In the genomic region with DNA sequence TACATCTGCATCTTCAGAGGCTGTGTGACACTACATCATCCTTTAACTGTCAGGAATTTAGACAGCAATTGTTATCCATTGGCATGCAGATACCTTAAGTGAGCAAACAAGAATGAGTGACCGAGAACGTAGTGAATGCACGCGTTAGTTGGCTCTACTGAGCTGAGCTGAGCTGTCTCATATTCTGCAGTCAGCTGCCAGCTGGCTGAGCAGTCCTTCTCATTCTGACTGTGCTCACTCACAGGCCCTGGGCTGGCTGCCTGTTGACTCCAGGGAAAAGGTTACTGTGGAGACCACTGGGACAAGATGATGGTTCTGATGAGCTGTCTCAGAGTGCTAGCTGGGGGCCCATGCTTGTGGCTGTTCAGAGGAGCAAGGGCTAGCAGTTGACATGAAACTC, we compare ENCODE assay signal across 8 mouse cellular contexts. TPM values are rescaled to one million over a fixed set of nuclear protein-coding genes. Genes with fewer than 3 reads are reported as not detected.
DNase-seq lines count a peak whose midpoint lies in the region; ATAC-seq and TF ChIP-seq lines count a peak whose summit lies in the region.

No protein-coding gene starts in this region.

- ATAC-seq in midbrain, embryonic 14.5 days (ENCODE audit: low FRiP score, low TSS enrichment): no peak
- no peak for ATAC-seq in midbrain, embryonic 11.5 days (ENCODE audit: low FRiP score)
- peak; percentile 84 for ATAC-seq in lung, postnatal 0 days
- ATAC-seq in neural tube, embryonic 15.5 days (ENCODE audit: low FRiP score): no peak

- no peaks in the 10 kb centered on the region for H3K36me3 ChIP-seq in midbrain, embryonic 14.5 days (ENCODE audit: control insufficient read depth, insufficient read depth, low read length)
- H3K36me3 ChIP-seq in midbrain, embryonic 11.5 days (ENCODE audit: control insufficient read depth, insufficient read depth, low read length): no peaks in the 10 kb centered on the region
- H3K36me3 ChIP-seq in lung, postnatal 0 days (ENCODE audit: insufficient read depth, low read length): no peaks in the 10 kb centered on the region
- no peaks in the 10 kb centered on the region for H3K36me3 ChIP-seq in neural tube, embryonic 15.5 days

- H3K27ac ChIP-seq in midbrain, embryonic 14.5 days (replicated peaks; ENCODE audit: low read depth, low read length): no peak overlapping the region
- no peak overlapping the region for H3K27ac ChIP-seq in midbrain, embryonic 11.5 days (ENCODE audit: low read depth, low read length)
- no peak overlapping the region for H3K27ac ChIP-seq in lung, postnatal 0 days (ENCODE audit: low read length)
- H3K27ac ChIP-seq in neural tube, embryonic 15.5 days (replicated peaks): no peak overlapping the region

- no peak overlapping the region for H3K4me2 ChIP-seq in midbrain, embryonic 14.5 days (ENCODE audit: low read length)
- no peak overlapping the region for H3K4me2 ChIP-seq in midbrain, embryonic 11.5 days
- H3K4me2 ChIP-seq in lung, postnatal 0 days (replicated peaks; ENCODE audit: low read depth, low read length): no peak overlapping the region
- no peak overlapping the region for H3K4me2 ChIP-seq in neural tube, embryonic 15.5 days

- WGBS in midbrain, embryonic 14.5 days: 74% methylated on average over 4 of the region's 4 CpGs
- 82% methylated on average over 4 of the region's 4 CpGs for WGBS in midbrain, embryonic 11.5 days
- 27% methylated on average over 4 of the region's 4 CpGs for WGBS in lung, postnatal 0 days
- WGBS in neural tube, embryonic 15.5 days: 71% methylated on average over 4 of the region's 4 CpGs

- H3K4me3 ChIP-seq in midbrain, embryonic 14.5 days (replicated peaks; ENCODE audit: low read depth, low read length): no peak overlapping the region
- H3K4me3 ChIP-seq in midbrain, embryonic 11.5 days (ENCODE audit: low read depth, low read length): no peak overlapping the region
- H3K4me3 ChIP-seq in lung, postnatal 0 days (ENCODE audit: low read depth, low read length): no peak overlapping the region
- no peak overlapping the region for H3K4me3 ChIP-seq in neural tube, embryonic 15.5 days (replicated peaks)

- H3K9me3 ChIP-seq in midbrain, embryonic 14.5 days (ENCODE audit: control insufficient read depth, low read length): no peaks in the 10 kb centered on the region
- H3K9me3 ChIP-seq in midbrain, embryonic 11.5 days (ENCODE audit: control insufficient read depth, low read length): no peaks in the 10 kb centered on the region
- no peaks in the 10 kb centered on the region for H3K9me3 ChIP-seq in lung, postnatal 0 days (ENCODE audit: low read length)
- H3K9me3 ChIP-seq in neural tube, embryonic 15.5 days (replicated peaks): no peaks in the 10 kb centered on the region

- H3K27me3 ChIP-seq in midbrain, embryonic 14.5 days (ENCODE audit: control insufficient read depth, insufficient read depth, low read length): no peaks in the 10 kb centered on the region
- H3K27me3 ChIP-seq in midbrain, embryonic 11.5 days (ENCODE audit: control insufficient read depth, insufficient read depth, low read length): no peaks in the 10 kb centered on the region
- H3K27me3 ChIP-seq in lung, postnatal 0 days (replicated peaks; ENCODE audit: insufficient read depth, low read length): no peaks in the 10 kb centered on the region
- no peaks in the 10 kb centered on the region for H3K27me3 ChIP-seq in neural tube, embryonic 15.5 days (replicated peaks)

- intact Hi-C loops in gastrocnemius, postnatal 14 days (cut with DNase I; ENCODE audit: low total_unique reads): no loop called here

- TF ChIP-seq EP300 in lung, postnatal 0 days (IDR thresholded peaks at IDR 0.05): no peak

- H3K9ac ChIP-seq in midbrain, embryonic 14.5 days (replicated peaks; ENCODE audit: low read length): no peak overlapping the region
- no peak overlapping the region for H3K9ac ChIP-seq in midbrain, embryonic 11.5 days (ENCODE audit: low read length)
- H3K9ac ChIP-seq in lung, postnatal 0 days (replicated peaks; ENCODE audit: low read depth): no peak overlapping the region
- no peak overlapping the region for H3K9ac ChIP-seq in neural tube, embryonic 15.5 days (replicated peaks)

- no peaks in the 10 kb centered on the region for H3K4me1 ChIP-seq in midbrain, embryonic 14.5 days (ENCODE audit: control insufficient read depth, insufficient read depth, low read length)
- H3K4me1 ChIP-seq in midbrain, embryonic 11.5 days (ENCODE audit: control insufficient read depth, insufficient read depth, low read length): no peaks in the 10 kb centered on the region
- H3K4me1 ChIP-seq in lung, postnatal 0 days (ENCODE audit: insufficient read depth, low read depth, low read length): no peaks in the 10 kb centered on the region
- no peaks in the 10 kb centered on the region for H3K4me1 ChIP-seq in neural tube, embryonic 15.5 days

- no peak for TF ChIP-seq CTCF in lung, postnatal 0 days (IDR thresholded peaks at IDR 0.05)

- peak; percentile 73 to 79 for DNase-seq in cerebellum, postnatal 10 days
- DNase-seq in cerebellum, adult 9-10 months: no peak
- peak; percentile 18 for DNase-seq in midbrain, embryonic 14.5 days
- no peak for DNase-seq in midbrain, embryonic 11.5 days (ENCODE audit: low spot score, missing footprints)
- DNase-seq in gastrocnemius, postnatal 14 days: peak; percentile 76
- DNase-seq in lung, postnatal 0 days (ENCODE audit: low spot score): peak; percentile 56
- no peak for DNase-seq in c-Kit-positive CD71-positive TER-119-positive erythroid progenitor cells, embryonic 14.5 days (ENCODE audit: low spot score)

RNA-seq across cellular contexts. Expression of gene Rcn1, which starts 9.4 kb away (rescaled TPM):
- 20.4 and 42.8 TPM in 2 replicates for polyA plus RNA-seq in midbrain, embryonic 14.5 days (2014; fragmentation: Nextera tagmentation; extraction: Ambion mirVana)
- 98.4 and 100 TPM in 2 replicates for polyA plus RNA-seq in midbrain, embryonic 11.5 days (2014; fragmentation: Nextera tagmentation; extraction: Ambion mirVana)
- total RNA-seq in gastrocnemius, postnatal 14 days (2021): 10 to 100 TPM; 26.8 to 32.6 TPM
- 60.1 and 62.4 TPM in 2 replicates for polyA plus RNA-seq in lung, postnatal 0 days (2015; fragmentation: Nextera tagmentation; extraction: Ambion mirVana)
- polyA plus RNA-seq in neural tube, embryonic 15.5 days (2015; fragmentation: Nextera tagmentation; extraction: Ambion mirVana): 73.5 and 85.4 TPM in 2 replicates

Comparison
In these comparisons a context has a peak if more than half of its experiments do, and no peak if none do; other contexts are left out.
1. DNase-seq: peak in cerebellum, postnatal 10 days (2 of 2), midbrain, embryonic 14.5 days (single experiment), gastrocnemius, postnatal 14 days (single experiment) and lung, postnatal 0 days (single experiment); none in cerebellum, adult 9-10 months (single experiment), midbrain, embryonic 11.5 days (single experiment) and c-Kit-positive CD71-positive TER-119-positive erythroid progenitor cells, embryonic 14.5 days (single experiment).